Mouse (Mus musculus): ENCODE measurements around the gene Mab21l1.
A peak's percentile ranks its signal among the peaks of the same experiment; 100 is the strongest.

Mab21l1 gene

DNA sequence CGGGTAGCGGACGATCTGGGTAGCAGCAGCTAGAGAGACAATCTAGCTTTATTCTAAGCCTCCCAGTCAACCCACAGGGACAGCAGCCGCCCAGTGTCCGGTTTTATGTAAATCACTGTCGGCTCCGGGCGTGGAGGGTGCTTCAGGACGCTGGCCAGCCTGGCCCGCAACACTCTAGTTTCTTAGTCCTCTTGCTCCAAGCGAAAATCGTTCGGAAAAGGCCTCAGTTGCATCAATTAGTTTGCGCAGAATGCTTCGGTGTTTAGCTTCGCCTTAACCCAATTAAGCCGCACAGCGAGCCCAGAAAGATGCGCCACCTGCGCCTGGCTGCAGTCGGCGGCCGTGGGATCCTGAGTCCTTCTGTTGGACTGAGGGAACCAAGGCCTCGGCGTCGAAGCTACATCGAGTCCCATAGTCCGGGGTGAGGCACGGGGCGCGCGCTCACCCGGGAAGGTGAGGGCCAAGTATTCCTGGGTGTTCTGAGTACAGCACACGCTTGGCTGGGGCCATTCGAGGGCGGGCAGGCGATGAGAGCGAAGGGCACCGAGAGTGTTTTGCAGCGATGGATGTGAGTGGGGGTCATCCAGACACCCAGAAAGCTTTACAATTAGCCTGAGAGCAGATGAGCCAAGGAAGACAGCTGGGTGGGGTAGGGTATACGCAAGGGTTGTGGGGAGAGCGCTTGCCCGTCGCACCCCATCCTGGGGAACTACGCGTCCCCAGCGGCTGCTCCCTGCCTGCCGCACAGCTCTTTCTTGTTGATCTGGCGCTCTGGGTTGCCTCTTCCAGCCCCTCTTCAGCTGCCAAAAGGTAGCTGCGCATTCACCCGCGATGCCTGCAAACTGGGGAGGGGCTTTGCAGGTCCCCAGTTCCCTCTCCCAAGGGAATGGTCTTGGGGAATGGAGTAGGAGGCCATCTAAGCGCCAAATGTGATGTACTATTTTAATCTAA is 1.9 kb upstream of the Mab21l1 start:
- DNase-seq = peak; percentile 37 to 59

GRCm38 (mm10) chr3:55781429-55782055 is 768 bp upstream of the Mab21l1 start:
- no peak for DNase-seq

GRCm38 (mm10) chr3:55782771-55783170 is 461 bp downstream of the Mab21l1 start:
- peak; percentile 36 to 53 for DNase-seq

DNA sequence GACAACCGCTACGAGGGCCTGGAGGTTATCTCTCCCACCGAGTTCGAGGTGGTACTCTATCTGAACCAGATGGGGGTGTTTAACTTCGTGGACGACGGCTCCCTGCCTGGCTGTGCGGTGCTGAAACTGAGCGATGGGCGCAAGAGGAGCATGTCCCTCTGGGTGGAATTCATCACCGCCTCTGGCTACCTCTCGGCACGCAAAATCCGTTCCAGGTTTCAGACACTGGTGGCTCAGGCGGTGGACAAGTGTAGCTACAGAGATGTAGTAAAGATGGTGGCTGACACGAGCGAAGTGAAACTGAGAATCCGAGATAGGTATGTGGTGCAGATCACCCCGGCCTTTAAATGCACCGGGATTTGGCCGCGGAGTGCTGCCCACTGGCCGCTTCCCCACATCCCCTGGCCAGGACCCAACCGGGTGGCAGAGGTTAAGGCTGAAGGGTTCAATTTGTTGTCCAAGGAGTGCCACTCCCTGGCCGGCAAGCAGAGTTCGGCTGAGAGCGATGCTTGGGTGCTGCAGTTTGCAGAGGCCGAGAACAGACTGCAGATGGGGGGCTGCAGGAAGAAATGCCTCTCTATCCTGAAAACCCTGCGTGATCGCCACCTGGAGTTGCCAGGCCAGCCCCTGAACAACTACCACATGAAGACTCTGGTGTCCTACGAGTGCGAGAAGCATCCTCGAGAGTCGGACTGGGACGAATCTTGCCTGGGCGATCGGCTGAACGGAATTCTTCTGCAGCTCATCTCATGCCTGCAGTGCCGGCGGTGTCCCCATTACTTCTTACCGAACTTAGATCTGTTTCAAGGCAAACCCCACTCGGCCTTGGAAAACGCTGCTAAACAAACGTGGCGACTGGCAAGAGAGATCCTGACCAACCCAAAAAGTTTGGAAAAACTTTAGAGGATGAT is 1.1 kb downstream of the Mab21l1 start:
- peak; percentile 44 to 56 for DNase-seq

DNA sequence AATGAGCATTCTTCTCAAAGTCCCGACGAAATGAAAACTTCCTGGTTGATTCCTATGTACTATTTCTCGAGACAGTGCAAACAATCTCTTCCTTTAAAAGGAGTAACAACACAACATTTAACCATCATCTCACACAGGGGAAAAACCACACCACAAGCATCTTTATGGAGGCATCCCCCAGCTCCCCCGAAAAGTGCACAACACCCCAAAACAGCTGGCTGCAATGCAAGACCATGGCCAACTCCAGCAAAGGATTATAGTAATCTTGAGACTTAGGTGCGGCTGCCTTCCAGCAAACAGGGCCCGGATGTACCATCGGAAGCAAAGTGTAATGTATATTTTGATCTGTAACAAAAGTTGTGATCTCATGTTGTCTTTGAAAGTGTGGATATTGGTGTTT is 1.8 kb downstream of the Mab21l1 start:
- DNase-seq = no peak

DNA sequence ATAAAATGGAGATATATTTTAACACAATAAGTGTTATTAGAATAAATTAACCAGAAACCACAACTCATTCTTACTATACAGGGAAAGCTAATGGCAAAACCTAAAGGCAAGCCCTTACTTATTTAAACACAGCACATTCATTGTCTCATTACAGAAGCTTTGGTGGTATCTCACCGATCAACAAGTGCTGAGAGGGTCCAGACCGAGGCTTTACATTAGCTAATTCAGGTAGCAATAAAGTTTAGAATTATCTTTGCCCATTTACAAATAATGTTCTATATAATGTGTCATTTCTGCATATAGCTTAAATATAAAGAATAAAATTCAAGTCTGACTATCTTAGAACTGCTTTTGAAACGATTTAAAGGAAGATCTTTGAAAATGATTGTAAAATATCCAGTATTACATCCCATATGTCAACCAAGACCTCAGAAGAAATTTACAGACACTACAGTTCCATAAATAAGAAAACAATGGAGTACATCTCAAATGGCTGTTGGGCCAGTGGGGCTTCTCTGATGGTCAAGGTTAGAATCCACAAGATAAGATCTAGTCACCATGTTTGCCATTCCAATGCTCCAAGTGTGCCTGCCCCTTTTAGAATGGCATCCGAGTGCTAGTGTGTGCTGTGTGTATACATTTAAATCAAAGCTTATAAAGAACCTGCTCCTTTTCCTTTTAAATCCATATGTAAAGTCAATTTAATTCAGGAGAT is 3.1 kb downstream of the Mab21l1 start:
- no peak for DNase-seq

GRCm38 (mm10) chr3:55785981-55786725 is 3.8 kb downstream of the Mab21l1 start:
- no peak for DNase-seq

DNA sequence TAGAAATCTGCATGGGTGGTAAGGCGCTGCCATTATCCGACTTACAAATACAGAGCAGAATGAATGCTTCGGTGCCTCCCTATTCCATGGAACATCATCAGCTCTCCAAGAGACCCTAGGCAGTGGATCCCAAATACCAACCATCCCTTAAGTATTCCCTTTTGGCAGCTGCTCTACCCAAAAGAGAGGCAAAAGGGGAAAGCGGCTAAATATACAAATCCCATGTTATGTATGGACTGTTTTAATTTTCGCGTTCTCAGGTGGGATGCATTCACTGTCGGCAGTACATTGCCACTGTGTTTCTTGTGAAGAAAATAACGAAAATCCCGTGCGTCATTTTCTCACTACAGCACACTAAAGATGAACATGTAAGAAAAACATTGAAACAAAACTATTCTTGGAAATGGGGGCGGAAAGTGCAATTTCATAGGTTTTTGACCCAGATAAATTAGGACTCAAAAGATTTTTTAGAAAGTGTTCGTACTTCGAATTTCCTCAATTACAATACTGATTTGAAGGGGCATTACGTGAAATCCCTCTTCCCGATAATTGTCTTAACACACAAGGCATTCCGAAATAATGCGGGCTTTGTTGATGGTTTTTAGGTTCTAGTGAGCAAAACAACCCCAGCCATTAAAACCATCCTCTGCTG is 4.7 kb downstream of the Mab21l1 start:
- no peak for DNase-seq

GRCm38 (mm10) chr3:55787487-55788213 is 5.3 kb downstream of the Mab21l1 start:
- DNase-seq = peak; percentile 68 to 76

- DNase-seq = no peak
These were observed 5.9 kb downstream of the Mab21l1 start for GRCm38 (mm10) chr3:55788214-55788586.

GRCm38 (mm10) chr3:55788621-55789201 is 6.4 kb downstream of the Mab21l1 start:
- DNase-seq = no peak

GRCm38 (mm10) chr3:55789856-55790255 is 7.5 kb downstream of the Mab21l1 start:
- no peak for DNase-seq

DNA sequence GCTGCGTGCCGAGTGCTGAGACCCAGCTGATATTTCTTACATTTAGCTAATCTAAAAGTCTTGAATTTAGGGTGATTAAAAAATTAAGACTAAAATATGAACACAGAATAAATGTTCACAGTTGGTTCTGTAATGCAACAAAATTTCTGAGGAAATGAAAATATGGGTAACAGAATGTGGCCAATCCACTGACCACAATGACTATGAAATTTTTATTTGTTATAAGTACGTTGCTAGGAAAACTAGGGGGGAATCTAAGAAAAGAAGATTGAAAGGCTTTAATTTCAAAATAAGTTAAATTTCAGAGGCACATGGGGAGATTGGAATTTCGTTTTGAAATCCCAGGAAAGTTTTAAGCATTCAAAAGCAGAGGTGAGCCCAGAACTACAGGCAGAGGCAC is 8.3 kb downstream of the Mab21l1 start:
- DNase-seq = no peak

DNA sequence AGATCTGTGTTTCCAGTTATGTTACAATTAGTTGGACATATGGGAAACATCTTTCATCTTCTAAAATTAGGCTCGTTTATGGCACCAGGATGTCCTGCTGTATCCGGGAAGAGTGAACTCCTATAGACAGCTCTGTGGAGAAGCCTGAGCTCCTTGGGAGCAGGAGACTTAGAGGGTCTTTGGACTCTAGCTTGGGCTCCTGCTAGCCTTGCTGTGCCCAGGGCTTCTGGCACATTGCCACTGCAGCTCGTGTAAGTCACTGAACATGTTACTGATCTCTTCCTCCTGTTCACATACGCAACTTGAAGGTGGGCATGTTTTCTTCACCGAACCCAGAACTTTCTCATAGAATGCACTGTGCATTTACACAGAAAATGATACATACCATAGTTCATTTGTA is 9.9 kb downstream of the Mab21l1 start:
- DNase-seq = no peak

DNA sequence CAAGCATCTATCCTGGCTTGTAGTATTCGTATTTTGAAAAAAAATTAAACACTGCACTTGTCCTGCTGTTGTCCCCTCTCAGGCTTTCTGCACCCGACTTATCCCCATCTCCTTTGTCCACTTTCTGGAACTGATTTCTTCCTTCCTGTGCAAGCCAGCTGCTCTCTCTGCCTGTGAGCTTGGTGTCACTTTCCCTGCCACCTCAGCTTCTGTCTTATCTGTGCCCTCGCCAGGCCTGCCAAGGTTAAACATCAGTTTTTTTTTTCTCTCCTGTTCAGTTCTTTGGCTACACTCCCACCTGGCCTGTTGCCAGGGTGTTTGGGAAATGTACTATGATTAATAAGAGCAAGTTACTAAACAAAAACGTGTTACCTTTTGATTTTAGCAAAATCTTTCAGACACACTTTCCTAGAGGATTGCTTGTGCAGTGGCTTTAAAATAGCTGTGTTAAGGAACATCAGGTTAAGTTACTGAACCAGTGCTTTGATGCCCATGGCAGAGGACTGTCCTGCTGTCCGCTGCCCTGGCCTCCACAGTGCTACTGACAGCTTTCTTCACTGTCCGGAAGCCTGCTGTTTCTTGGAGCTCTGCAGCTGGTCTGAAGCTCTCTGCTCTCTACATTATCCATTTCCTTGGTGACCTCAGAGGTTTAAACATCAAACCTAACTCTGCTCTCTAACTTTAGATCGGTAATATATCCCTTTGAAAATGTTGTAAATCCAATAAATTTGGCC is 11.7 kb downstream of the Mab21l1 start:
- DNase-seq = peak; percentile 56 to 62

GRCm38 (mm10) chr3:55794768-55795167 is 12.5 kb downstream of the Mab21l1 start:
- DNase-seq = no peak

- no peak for DNase-seq
These were observed 32.8 kb downstream of the Mab21l1 start for GRCm38 (mm10) chr3:55814993-55815625.

- no peak for DNase-seq
These were observed 33.8 kb downstream of the Mab21l1 start for GRCm38 (mm10) chr3:55816096-55816495.

All from kidney, postnatal 4 days (tissue).